8 mouse cellular contexts compared by ENCODE assay signal in genomic region chr11:105178516-105178915, GRCm38 (mm10). TPM values are rescaled to one million over a fixed set of nuclear protein-coding genes. Genes with fewer than 3 reads are reported as not detected.
DNase-seq lines count a peak whose midpoint lies in the region; ATAC-seq and TF ChIP-seq lines count a peak whose summit lies in the region.

Gene Tlk2 (plus strand): TSS chr11:105178807.

- H3K36me3 ChIP-seq in embryonic facial prominence, embryonic 10.5 days (replicated peaks) = peaks cover 16% of the 10 kb centered on the region
- H3K36me3 ChIP-seq in kidney, embryonic 16.5 days (ENCODE audit: insufficient read depth, low read length) = 0 out of 2 replicates have a peak, but pooled peaks cover 3% of the 10 kb centered on the region

- no peaks in the 10 kb centered on the region for H3K27me3 ChIP-seq in embryonic facial prominence, embryonic 10.5 days (replicated peaks; ENCODE audit: low read depth, poor library complexity, severe bottlenecking)
- H3K27me3 ChIP-seq in kidney, embryonic 16.5 days (ENCODE audit: insufficient read depth, low read length) = no peaks in the 10 kb centered on the region

- no peak for DNase-seq in left cerebral cortex, adult 2 months (ENCODE audit: extremely low spot score in 1 of 2, low spot score in 2 of 2)
- no peak for DNase-seq in left cerebral cortex, adult 9 months (ENCODE audit: low spot score in 2 of 2)
- DNase-seq in embryonic facial prominence, embryonic 10.5 days (ENCODE audit: low spot score) = no peak
- DNase-seq in heart, adult 8-10 months (ENCODE audit: low spot score) = no peak
- DNase-seq in spleen, postnatal 36 days (ENCODE audit: low spot score in 2 of 2) = no peak
- DNase-seq in urinary bladder, postnatal 25 days (ENCODE audit: low spot score) = no peak

- peaks cover 26% of the 10 kb centered on the region for H3K4me1 ChIP-seq in embryonic facial prominence, embryonic 10.5 days
- H3K4me1 ChIP-seq in kidney, embryonic 16.5 days (ENCODE audit: insufficient read depth, low read length) = peaks cover 25% of the 10 kb centered on the region

- H3K9ac ChIP-seq in kidney, embryonic 16.5 days (replicated peaks; ENCODE audit: low read length) = no peak within 1 kb of the TSS

- TF ChIP-seq CTCF in left cerebral cortex, adult 2 months (IDR thresholded peaks at IDR 0.05) = no peak

- WGBS in embryonic facial prominence, embryonic 10.5 days = 39% methylated on average over 2 of the region's 2 CpGs
- 44% methylated on average over 2 of the region's 2 CpGs for WGBS in kidney, embryonic 16.5 days

- H3K27ac ChIP-seq in left cerebral cortex, adult 2 months = no peak within 1 kb of the TSS
- peak within 1 kb of the TSS; percentile 99; the same call in 1 of the 2 replicates for H3K27ac ChIP-seq in embryonic facial prominence, embryonic 10.5 days (replicated peaks)
- peak within 1 kb of the TSS; percentile 97 for H3K27ac ChIP-seq in kidney, embryonic 16.5 days (ENCODE audit: low read length)

- no peak for ATAC-seq in kidney, embryonic 16.5 days (ENCODE audit: low FRiP score, low TSS enrichment)
- no peak for ATAC-seq in megakaryocyte-erythroid progenitor cell, adult 5-6 weeks (replicated peaks; ENCODE audit: low FRiP score, low TSS enrichment, poor library complexity, severe bottlenecking)

- peak within 1 kb of the TSS; percentile 89 for H3K4me2 ChIP-seq in kidney, embryonic 16.5 days (replicated peaks; ENCODE audit: low read depth, low read length)

- intact Hi-C loops in left cerebral cortex, adult 2 months (cut with DNase I) = no loop called here

- H3K9me3 ChIP-seq in embryonic facial prominence, embryonic 10.5 days = peaks cover 2% of the 10 kb centered on the region; the same call in 1 of the 2 replicates
- H3K9me3 ChIP-seq in kidney, embryonic 16.5 days (ENCODE audit: low read length) = no peaks in the 10 kb centered on the region

- no peak within 1 kb of the TSS for H3K4me3 ChIP-seq in left cerebral cortex, adult 2 months
- H3K4me3 ChIP-seq in embryonic facial prominence, embryonic 10.5 days = peak within 1 kb of the TSS; percentile 87
- H3K4me3 ChIP-seq in kidney, embryonic 16.5 days (ENCODE audit: low read length) = peak within 1 kb of the TSS; percentile 89

RNA-seq across cellular contexts. Expression of gene Tlk2, which starts in this region (rescaled TPM):
- 10 to 100 TPM; 56.0 to 61.1 TPM for total RNA-seq in left cerebral cortex, adult 2 months (2021)
- 23.5 and 28.4 TPM in 2 replicates for polyA plus RNA-seq in embryonic facial prominence, embryonic 10.5 days (2016; fragmentation: Nextera tagmentation; extraction: Ambion mirVana)
- 10 to 100 TPM; 33.2 to 46.4 (median 38.5) TPM for total RNA-seq in heart, adult 8-10 months (2022)
- 14.0 and 18.4 TPM in 2 replicates for polyA plus RNA-seq in kidney, embryonic 16.5 days (2015; fragmentation: Nextera tagmentation; extraction: Ambion mirVana)
- total RNA-seq in megakaryocyte-erythroid progenitor cell, adult 5-6 weeks (2014; fragmentation: Nextera tagmentation) = 42.9 and 52.9 TPM in 2 replicates
- 87.4 and 94.0 TPM in 2 replicates for total RNA-seq in megakaryocyte-erythroid progenitor cell, adult 5-6 weeks (2017)
